Mouse (Mus musculus): ENCODE results near the gene 1700007K13Rik.

GRCm38 (mm10) chr2:28427226-28427625 lies 38.9 kb downstream of the 1700007K13Rik start:
- TF ChIP-seq FLI1 (IDR thresholded peaks at IDR 0.05; ENCODE audit: low read length) (no peak), GATA1 (IDR thresholded peaks at IDR 0.05; ENCODE audit: borderline replicate concordance, low read length) (no peak)
